Mouse (Mus musculus) intestine, embryonic 14.5 days (tissue): ENCODE results near the gene Map1s. TPM values are rescaled to one million over a fixed set of nuclear protein-coding genes. Genes with fewer than 3 reads are reported as not detected.

Experiments used
- ATAC-seq: fragments of 200-750 bp; cut with Nextera tagmentation; replicated peaks from 2 replicates; pipeline ENCODE4 v1.8.0; 2017; ENCODE audit warnings: low read depth, moderate number of reproducible peaks, moderate TSS enrichment, moderate library complexity; ENCODE audit not compliant: low FRiP score, low TSS enrichment
- DNase-seq: peaks from one replicate; pipeline ENCODE4 v3.0.0-alpha.2; 2018; ENCODE audit warnings: low spot score
- H3K27ac ChIP-seq: fragments of 300-500 bp; sonication (generic); 2 replicates; pipeline ENCODE4 v1.5.1; 2014; ENCODE audit warnings: low read depth, mild to moderate bottlenecking, control low read depth
- H3K27me3 ChIP-seq: fragments of 300-500 bp; sonication (generic); replicated peaks from 2 replicates; pipeline ENCODE4 v1.6.1; 2014; ENCODE audit warnings: low read length, control low read depth; ENCODE audit not compliant: control insufficient read depth, insufficient read depth
- H3K36me3 ChIP-seq: fragments of 300-500 bp; sonication (generic); 2 replicates; pipeline ENCODE4 v1.6.1; 2014; ENCODE audit warnings: low read length, control low read depth; ENCODE audit not compliant: control insufficient read depth, insufficient read depth
- H3K4me1 ChIP-seq: fragments of 300-500 bp; sonication (generic); replicated peaks from 2 replicates; pipeline ENCODE4 v1.6.1; 2014; ENCODE audit warnings: low read length, control low read depth, mixed read lengths; ENCODE audit not compliant: control insufficient read depth, insufficient read depth
- H3K4me2 ChIP-seq: fragments of 300-500 bp; sonication (generic); 2 replicates; pipeline ENCODE4 v1.6.1; 2014; ENCODE audit warnings: low read length
- H3K4me3 ChIP-seq: fragments of 300-500 bp; sonication (generic); 2 replicates; pipeline ENCODE4 v1.5.1; 2014; ENCODE audit warnings: low read depth, low read length, control low read depth, mixed read lengths
- H3K9ac ChIP-seq: fragments of 300-500 bp; sonication (generic); 2 replicates; pipeline ENCODE4 v1.6.1; 2014; ENCODE audit warnings: mild to moderate bottlenecking, low read length
- H3K9me3 ChIP-seq: fragments of 300-500 bp; sonication (generic); 2 replicates; pipeline ENCODE4 v1.6.1; 2016; ENCODE audit warnings: low read length, control low read depth; ENCODE audit not compliant: control insufficient read depth
- WGBS: fragments of 180-500 bp; shearing (Covaris S2); extraction: QIAGEN DNeasy Blood & Tissue Kit; methylation state at CpG from one replicate; pipeline ENCODE4 v1.1.7; 2014; 5-methylcytosine and 5-hydroxymethylcytosine counted together
- polyA plus RNA-seq: library from polyadenylated mRNA; unstranded; fragments of >200 nt; fragmentation: Nextera tagmentation; extraction: Ambion mirVana; gene quantifications from 2 replicates; pipeline ENCODE4 v1.2.1, GENCODE M21; 2014

The Map1s gene
- polyA plus RNA-seq, 1 experiment from 2014 or later, result 44.7 TPM

DNA sequence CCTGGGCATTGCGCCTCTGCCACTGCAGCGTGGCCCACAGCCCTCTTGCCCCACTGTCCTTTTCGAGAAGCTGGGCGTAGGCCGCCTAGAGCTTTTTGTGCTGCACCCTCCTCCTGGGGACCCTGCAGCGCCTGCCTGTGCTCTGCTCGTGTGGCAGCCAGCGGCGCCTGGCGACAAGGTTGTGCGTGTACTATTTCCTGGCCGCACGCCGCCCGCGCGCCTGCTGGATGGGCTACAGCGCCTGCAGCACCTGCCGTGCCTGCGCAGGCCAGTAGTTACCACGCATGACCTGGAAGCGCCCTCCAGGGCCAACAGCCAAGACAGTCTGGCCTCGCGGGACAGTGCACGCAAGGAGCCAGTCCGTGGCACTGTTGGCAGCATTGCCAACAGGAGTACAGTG is 7.8 kb downstream of the Map1s start:
- H3K4me3 ChIP-seq, result no peak overlapping the region
- H3K9me3 ChIP-seq, result no peaks in the 10 kb centered on the region
- ATAC-seq (no peak), DNase-seq (no peak)
- H3K4me1 ChIP-seq, result no peaks in the 10 kb centered on the region
- H3K4me2 ChIP-seq, result no peak overlapping the region
- H3K9ac ChIP-seq, result no peak overlapping the region
- no peak overlapping the region for H3K27ac ChIP-seq
- 93% methylated on average over 26 of the region's 26 CpGs for WGBS
- H3K27me3 ChIP-seq, result no peaks in the 10 kb centered on the region
- peaks cover 78% of the 10 kb centered on the region for H3K36me3 ChIP-seq

DNA sequence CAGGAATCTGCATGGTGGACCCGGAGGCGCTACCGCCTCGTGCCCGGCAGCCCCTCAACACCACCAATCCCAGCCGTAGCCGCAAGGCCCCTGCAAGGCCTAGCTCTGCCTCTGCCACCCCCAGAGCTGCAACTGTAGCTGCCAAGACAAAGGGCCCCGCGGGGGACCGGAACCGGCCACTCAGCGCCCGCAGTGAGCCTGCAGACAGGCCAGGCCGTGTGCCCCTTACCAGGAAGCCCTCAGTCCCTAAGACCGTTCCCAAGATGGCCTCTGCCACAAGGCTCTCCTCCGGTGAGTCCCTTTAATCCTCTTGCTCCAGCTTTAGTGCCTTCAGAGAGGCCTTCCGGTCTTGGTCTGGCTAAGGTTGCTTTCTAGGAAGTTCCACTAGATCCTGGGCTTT is 9.0 kb downstream of the Map1s start:
- H3K36me3 ChIP-seq, result peaks cover 76% of the 10 kb centered on the region
- 92% methylated on average over 17 of the region's 17 CpGs for WGBS
- H3K9ac ChIP-seq, result no peak overlapping the region
- no peak overlapping the region for H3K4me3 ChIP-seq
- no peaks in the 10 kb centered on the region for H3K4me1 ChIP-seq
- ATAC-seq (no peak), DNase-seq (no peak)
- no peaks in the 10 kb centered on the region for H3K9me3 ChIP-seq
- no peaks in the 10 kb centered on the region for H3K27me3 ChIP-seq
- no peak overlapping the region for H3K27ac ChIP-seq
- H3K4me2 ChIP-seq, result no peak overlapping the region

DNA sequence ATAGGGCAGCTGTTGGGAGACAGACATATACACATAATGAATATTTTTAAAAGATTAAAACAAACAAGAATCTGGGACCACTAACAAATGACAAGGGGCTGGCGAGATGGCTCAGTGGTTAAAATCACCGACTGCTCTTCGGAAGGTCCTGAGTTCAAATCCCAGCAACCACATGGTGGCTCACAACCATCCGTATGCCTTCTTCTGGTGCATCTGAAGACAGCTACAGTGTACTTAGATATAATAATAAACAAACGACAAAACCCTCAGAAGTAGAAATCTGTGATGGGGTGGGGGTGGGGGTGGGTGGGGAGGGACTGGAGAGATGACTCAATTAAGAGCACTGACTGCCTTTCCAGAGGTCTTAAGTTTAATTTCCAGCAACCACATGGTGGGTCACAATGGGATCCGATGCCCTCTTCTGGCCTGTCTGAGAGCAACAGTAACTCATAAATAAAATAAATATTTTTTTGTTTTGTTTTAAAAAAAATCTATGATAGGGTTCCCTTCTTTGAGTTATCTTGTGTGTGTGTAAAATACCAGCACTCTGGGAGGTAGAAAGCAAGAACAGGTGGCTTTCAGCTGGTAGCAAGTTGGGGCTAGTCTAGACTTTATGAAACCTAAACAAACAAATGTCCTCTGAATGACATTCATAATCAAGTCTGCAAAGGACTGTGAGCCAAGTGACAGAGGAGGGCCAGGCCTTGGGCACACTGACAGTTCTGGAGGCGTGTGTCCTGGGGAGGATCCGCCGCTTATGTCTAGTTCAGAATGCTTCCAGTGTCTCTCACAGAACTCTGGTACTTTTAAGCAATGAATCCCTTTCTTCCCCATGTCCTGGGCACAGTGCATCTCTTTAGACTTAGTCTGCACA is 14.6 kb downstream of the Map1s start:
- WGBS, result 82% methylated on average over 9 of the region's 9 CpGs
- ATAC-seq, result no peak

DNA sequence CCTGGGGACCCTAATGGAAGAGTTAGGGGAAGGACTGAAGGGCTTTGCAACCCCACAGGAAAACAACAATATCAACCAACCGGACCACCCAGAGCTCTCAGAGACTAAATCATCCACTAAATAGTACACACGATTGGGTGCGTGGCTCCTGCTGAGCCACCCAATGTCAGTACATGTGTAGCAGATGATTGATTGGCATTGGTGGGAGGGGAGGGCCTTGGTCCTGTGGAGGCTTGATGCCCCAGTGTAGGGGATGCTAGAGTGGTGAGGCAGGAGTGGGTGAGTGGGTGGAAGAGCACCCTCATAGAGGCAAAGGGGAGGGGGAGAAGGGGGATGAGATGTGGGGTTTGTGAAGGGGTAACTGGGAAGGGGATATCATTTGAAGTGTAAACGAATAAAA is 18.4 kb downstream of the Map1s start:
- H3K9ac ChIP-seq, result no peak overlapping the region
- ATAC-seq (no peak), DNase-seq (no peak)
- H3K4me3 ChIP-seq, result no peak overlapping the region
- no peak overlapping the region for H3K27ac ChIP-seq
- H3K27me3 ChIP-seq, result no peaks in the 10 kb centered on the region
- H3K4me2 ChIP-seq, result no peak overlapping the region
- H3K36me3 ChIP-seq, result peaks cover 3% of the 10 kb centered on the region; the same call in 1 of the 2 replicates
- WGBS, result 90% methylated on average over 4 of the region's 4 CpGs
- H3K9me3 ChIP-seq, result no peaks in the 10 kb centered on the region
- H3K4me1 ChIP-seq, result no peaks in the 10 kb centered on the region

More for the DNA sequence above, 14.6 kb downstream of the Map1s start:
- no peak overlapping the region for H3K4me2 ChIP-seq
- no peaks in the 10 kb centered on the region for H3K9me3 ChIP-seq
- no peak overlapping the region for H3K4me3 ChIP-seq
- no peaks in the 10 kb centered on the region for H3K27me3 ChIP-seq
- peaks cover 31% of the 10 kb centered on the region for H3K36me3 ChIP-seq
- H3K27ac ChIP-seq, result no peak overlapping the region
- H3K4me1 ChIP-seq, result no peaks in the 10 kb centered on the region
- no peak overlapping the region for H3K9ac ChIP-seq
- no peak for DNase-seq

DNA sequence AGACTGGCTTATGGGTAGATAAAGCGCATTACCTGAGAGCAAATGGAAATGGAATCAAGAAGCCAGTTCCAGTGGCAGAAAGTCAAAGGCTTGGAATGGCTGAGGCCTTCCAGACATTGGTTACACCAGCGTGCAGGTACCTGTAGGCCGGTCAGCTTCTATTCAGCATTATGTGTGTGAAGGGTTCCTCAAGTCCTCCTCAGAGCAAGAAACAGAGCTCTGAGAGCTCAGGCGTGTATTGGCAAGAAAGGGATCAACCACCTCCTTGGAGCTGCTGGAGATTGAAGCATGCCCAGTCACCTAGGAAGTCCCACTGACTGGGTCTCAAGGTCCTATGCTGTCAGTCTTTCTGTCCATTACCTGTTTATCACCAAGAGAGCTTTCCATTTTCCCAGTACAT is 20.0 kb downstream of the Map1s start:
- no peak for ATAC-seq
- H3K27ac ChIP-seq, result no peak overlapping the region
- no peaks in the 10 kb centered on the region for H3K9me3 ChIP-seq
- 93% methylated on average over 4 of the region's 4 CpGs for WGBS
- H3K4me3 ChIP-seq, result no peak overlapping the region
- H3K27me3 ChIP-seq, result no peaks in the 10 kb centered on the region
- no peak overlapping the region for H3K4me2 ChIP-seq
- no peak overlapping the region for H3K9ac ChIP-seq
- no peaks in the 10 kb centered on the region for H3K4me1 ChIP-seq
- no peaks in the 10 kb centered on the region; the same call in 1 of the 2 replicates for H3K36me3 ChIP-seq
- DNase-seq, result no peak

DNA sequence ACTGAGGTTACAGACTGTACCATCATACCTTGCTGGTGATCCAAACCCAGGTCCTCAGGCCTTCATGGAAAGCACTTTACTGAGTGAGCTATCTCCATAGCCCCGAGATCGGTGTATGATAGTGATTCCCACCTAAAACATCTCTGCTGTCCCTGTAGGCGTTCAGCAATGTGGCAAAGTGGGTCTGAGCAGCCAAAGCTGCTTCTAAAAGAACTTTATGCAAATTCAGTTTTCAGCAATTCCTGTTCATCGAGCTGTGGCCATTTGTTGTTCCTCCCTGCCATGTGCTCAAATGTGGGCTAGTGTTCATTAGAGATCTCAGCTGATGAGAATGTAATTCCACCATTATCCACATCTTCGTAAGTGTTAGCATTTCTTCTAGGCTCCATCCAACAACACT is 20.7 kb downstream of the Map1s start:
- ATAC-seq, result no peak
- 86% methylated on average over 5 of the region's 5 CpGs for WGBS

DNA sequence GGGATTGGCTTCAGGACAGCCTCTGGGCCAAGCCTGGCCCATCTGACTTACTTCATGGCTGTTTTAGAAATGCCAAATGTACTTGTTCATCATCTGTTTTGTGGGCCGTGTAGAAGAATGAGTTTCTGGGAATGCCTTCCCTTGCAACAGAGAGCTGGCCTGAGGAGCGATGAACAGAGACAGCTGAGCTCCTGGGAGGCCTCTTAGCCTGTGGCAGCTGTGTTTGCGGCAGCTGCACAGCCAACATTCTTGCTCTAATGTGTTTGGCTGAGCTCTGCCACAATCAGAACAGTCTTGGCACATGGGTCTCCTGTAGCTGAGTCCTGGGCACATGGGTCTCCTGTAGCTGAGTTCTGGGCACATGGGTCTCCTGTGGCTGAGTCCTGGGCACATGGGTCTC is 22.4 kb downstream of the Map1s start:
- WGBS, result 75% methylated on average over 3 of the region's 3 CpGs

More for the DNA sequence above, 20.7 kb downstream of the Map1s start:
- Histone ChIP-seq H3K9me3 (no peaks in the 10 kb centered on the region), H3K4me2 (no peak overlapping the region), H3K4me3 (no peak overlapping the region), H3K27ac (no peak overlapping the region), H3K9ac (no peak overlapping the region), H3K27me3 (no peaks in the 10 kb centered on the region), H3K36me3 (no peaks in the 10 kb centered on the region), H3K4me1 (no peaks in the 10 kb centered on the region)
- DNase-seq, result no peak

DNA sequence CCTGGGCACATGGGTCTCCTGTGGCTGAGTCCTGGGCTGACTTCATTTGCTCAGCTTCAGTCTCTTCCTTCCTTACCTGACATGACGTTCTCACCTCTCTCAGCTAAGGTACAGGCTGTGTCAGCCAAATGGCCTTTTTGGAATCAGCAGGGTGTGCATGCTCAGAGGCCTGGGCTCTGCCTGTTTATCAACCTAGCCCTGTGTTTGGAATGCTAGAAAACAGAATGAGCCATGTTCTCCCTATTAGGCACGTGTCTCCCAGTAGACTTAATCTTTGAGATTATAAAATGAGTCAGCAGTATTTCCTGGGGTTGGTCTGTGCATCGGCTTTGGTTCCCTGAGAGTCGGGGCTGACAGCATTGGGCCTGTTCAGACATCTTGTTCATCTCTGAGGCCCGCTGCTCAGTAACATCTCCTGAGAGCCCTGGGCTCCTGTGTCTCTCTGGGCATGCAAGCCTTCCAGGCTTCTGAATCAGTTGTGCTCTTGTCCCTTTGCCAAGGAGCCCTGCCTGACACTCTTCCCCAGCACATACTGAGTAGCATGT is 23.1 kb downstream of the Map1s start:
- no peak overlapping the region for H3K9ac ChIP-seq
- no peak overlapping the region for H3K4me2 ChIP-seq
- no peak for ATAC-seq
- DNase-seq, result no peak
- H3K36me3 ChIP-seq, result no peaks in the 10 kb centered on the region
- H3K4me1 ChIP-seq, result no peaks in the 10 kb centered on the region
- no peaks in the 10 kb centered on the region for H3K27me3 ChIP-seq
- H3K9me3 ChIP-seq, result no peaks in the 10 kb centered on the region
- H3K4me3 ChIP-seq, result no peak overlapping the region
- 84% methylated on average over 5 of the region's 5 CpGs for WGBS
- no peak overlapping the region for H3K27ac ChIP-seq

More for the DNA sequence above, 22.4 kb downstream of the Map1s start:
- H3K9ac ChIP-seq, result no peak overlapping the region
- H3K4me2 ChIP-seq, result no peak overlapping the region
- H3K4me3 ChIP-seq, result no peak overlapping the region
- ATAC-seq (no peak), DNase-seq (no peak)
- no peaks in the 10 kb centered on the region for H3K36me3 ChIP-seq
- H3K4me1 ChIP-seq, result no peaks in the 10 kb centered on the region
- H3K27ac ChIP-seq, result no peak overlapping the region
- no peaks in the 10 kb centered on the region for H3K27me3 ChIP-seq
- no peaks in the 10 kb centered on the region for H3K9me3 ChIP-seq

DNA sequence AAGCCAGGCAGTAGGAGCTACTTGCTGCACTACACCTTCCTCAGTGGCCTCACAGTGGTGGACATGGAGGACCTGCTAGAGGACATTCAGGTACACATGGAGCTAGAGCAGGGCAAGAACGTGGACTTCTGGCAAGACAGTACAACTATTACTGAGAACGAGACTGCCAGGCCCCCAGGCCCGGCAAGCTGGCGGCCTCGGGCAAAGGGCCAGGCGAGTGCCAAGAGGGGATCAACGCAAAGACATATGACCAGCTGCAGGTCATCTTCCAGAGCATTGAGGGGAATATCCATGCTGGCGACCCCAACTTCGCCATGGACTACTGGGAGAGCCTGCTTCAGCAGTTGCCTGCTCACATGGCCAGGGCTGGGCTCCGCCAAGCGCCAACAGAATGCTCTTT is 26.0 kb downstream of the Map1s start:
- WGBS, result 93% methylated on average over 11 of the region's 11 CpGs
- Histone ChIP-seq H3K27me3 (no peaks in the 10 kb centered on the region), H3K4me3 (no peak overlapping the region), H3K36me3 (no peaks in the 10 kb centered on the region), H3K4me1 (no peaks in the 10 kb centered on the region), H3K9ac (no peak overlapping the region), H3K4me2 (no peak overlapping the region), H3K9me3 (no peaks in the 10 kb centered on the region), H3K27ac (no peak overlapping the region)
- ATAC-seq, result no peak
- no peak for DNase-seq
